Mouse (Mus musculus) lung, postnatal 0 days (tissue): ENCODE measurements at regions not wholly inside any gene's neighbourhood (a gene's known extent, or its start where the extent isn't known, plus 50 kb on each side); places are given as distances from the start of the nearest gene placed in this dataset.

Experiments used
- ATAC-seq: fragments of 200-750 bp; cut with Nextera tagmentation; 2 replicates; pipeline ENCODE4 v1.8.0; 2017; ENCODE audit warnings: moderate library complexity
- DNase-seq: peaks from one replicate; pipeline ENCODE4 v3.0.0-alpha.2; 2016; ENCODE audit warnings: low spot score
- H3K27ac ChIP-seq: fragments of 300-500 bp; sonication (generic); 2 replicates; pipeline ENCODE4 v1.5.1; 2014; ENCODE audit warnings: antibody characterized with exemption, mild to moderate bottlenecking, low read length, mixed read lengths
- H3K27me3 ChIP-seq: fragments of 300-500 bp; sonication (generic); replicated peaks from 2 replicates; pipeline ENCODE4 v1.6.1; 2014; ENCODE audit warnings: low read length, mixed read lengths; ENCODE audit not compliant: insufficient read depth
- H3K36me3 ChIP-seq: fragments of 300-500 bp; sonication (generic); 2 replicates; pipeline ENCODE4 v1.6.1; 2014; ENCODE audit warnings: low read length, mixed read lengths; ENCODE audit not compliant: insufficient read depth
- H3K4me1 ChIP-seq: fragments of 300-500 bp; sonication (generic); 2 replicates; pipeline ENCODE4 v1.6.1; 2014; ENCODE audit warnings: antibody characterized with exemption, low read depth, low read length, mixed read lengths; ENCODE audit not compliant: insufficient read depth
- H3K4me2 ChIP-seq: fragments of 300-500 bp; sonication (generic); replicated peaks from 2 replicates; pipeline ENCODE4 v1.6.1; 2014; ENCODE audit warnings: low read depth, mild to moderate bottlenecking, low read length, moderate library complexity, mixed read lengths
- H3K4me3 ChIP-seq: fragments of 300-500 bp; sonication (generic); 2 replicates; pipeline ENCODE4 v1.5.1; 2014; ENCODE audit warnings: low read depth, low read length
- H3K9ac ChIP-seq: fragments of 300-500 bp; sonication (generic); replicated peaks from 2 replicates; pipeline ENCODE4 v1.6.1; 2014; ENCODE audit warnings: low read depth, mild to moderate bottlenecking
- H3K9me3 ChIP-seq: fragments of 300-500 bp; sonication (generic); 2 replicates; pipeline ENCODE4 v1.6.1; 2016; ENCODE audit warnings: low read length, mixed read lengths
- CTCF ChIP-seq: IDR thresholded peaks from 2 replicates; pipeline ENCODE4 v1.5.1; 2016; ENCODE audit warnings: antibody characterized with exemption, mild to moderate bottlenecking
- EP300 ChIP-seq: IDR thresholded peaks from 2 replicates; pipeline ENCODE4 v1.6.1; 2016; ENCODE audit warnings: antibody characterized with exemption, mild to moderate bottlenecking, control low read depth
- WGBS: fragments of 180-500 bp; shearing (Covaris S2); extraction: QIAGEN DNeasy Blood & Tissue Kit; methylation state at CpG from one replicate; pipeline ENCODE4 v1.1.7; 2014; 5-methylcytosine and 5-hydroxymethylcytosine counted together

GRCm38 (mm10) chr1:129219098-129219497, 54.0 kb upstream of the Thsd7b start:
- DNase-seq (no peak), ATAC-seq (no peak)
- TF ChIP-seq CTCF (no peak), EP300 (no peak)
- Histone ChIP-seq H3K9ac (no peak overlapping the region), H3K36me3 (no peaks in the 10 kb centered on the region), H3K4me3 (no peak overlapping the region), H3K27ac (no peak overlapping the region), H3K27me3 (no peaks in the 10 kb centered on the region), H3K4me1 (no peaks in the 10 kb centered on the region), H3K4me2 (no peak overlapping the region), H3K9me3 (no peaks in the 10 kb centered on the region)
- WGBS, result 72% methylated on average over 2 of the region's 2 CpGs

DNA sequence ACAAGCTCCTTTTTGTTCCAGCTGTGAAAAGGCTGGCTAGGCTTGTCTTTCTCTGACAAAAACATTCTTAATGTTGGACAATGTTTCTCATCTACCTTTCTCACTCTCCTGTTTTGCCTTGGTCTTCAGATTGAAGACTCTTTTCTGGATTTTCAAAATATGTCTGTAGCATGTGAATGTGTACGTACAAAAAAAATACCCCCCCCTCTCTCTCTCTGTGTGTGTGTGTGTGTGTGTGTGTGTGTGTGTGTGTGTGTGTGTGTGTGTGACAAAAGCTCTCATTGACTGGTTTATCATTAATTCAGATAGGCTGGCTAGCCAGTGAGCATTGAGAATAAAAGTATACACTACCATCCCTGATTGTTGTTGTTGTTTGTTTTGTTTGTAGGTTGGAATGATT, 64.3 kb upstream of the Thsd7b start:
- DNase-seq, result no peak
- Histone ChIP-seq H3K4me3 (no peak overlapping the region), H3K27me3 (no peaks in the 10 kb centered on the region), H3K4me1 (no peaks in the 10 kb centered on the region), H3K4me2 (no peak overlapping the region), H3K27ac (no peak overlapping the region), H3K36me3 (no peaks in the 10 kb centered on the region), H3K9me3 (no peaks in the 10 kb centered on the region), H3K9ac (no peak overlapping the region)
- TF ChIP-seq EP300 (no peak), CTCF (no peak)
- WGBS, result 75% methylated on average over 1 of the region's 1 CpGs
- ATAC-seq, result no peak

DNA sequence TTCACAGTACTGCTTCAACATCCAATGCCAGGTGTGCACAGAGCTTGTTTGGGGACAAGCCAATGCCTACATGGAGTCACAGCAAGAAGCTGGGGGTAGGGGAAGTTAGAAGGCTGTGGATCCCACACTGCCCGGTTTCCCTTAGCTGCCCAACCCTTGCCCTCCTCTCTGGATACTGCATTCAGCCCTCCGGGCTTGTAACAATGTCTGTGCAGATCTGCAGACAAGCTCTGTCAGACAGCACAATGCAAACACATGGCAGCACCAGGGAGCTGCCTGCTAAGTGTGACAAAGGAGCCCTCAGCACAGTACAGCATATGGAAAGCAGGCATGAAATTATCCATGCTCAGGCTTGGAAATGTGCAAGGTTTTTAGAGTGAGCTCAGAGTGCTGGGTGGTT, 64.7 kb upstream of the Thsd7b start:
- H3K4me2 ChIP-seq, result no peak overlapping the region
- WGBS, result 52% methylated on average over 2 of the region's 2 CpGs
- ATAC-seq (no peak), DNase-seq (no peak)
- H3K27ac ChIP-seq, result no peak overlapping the region
- no peaks in the 10 kb centered on the region for H3K27me3 ChIP-seq
- H3K36me3 ChIP-seq, result no peaks in the 10 kb centered on the region
- H3K4me1 ChIP-seq, result no peaks in the 10 kb centered on the region
- H3K4me3 ChIP-seq, result no peak overlapping the region
- no peaks in the 10 kb centered on the region for H3K9me3 ChIP-seq
- H3K9ac ChIP-seq, result no peak overlapping the region
- TF ChIP-seq EP300, result no peak

DNA sequence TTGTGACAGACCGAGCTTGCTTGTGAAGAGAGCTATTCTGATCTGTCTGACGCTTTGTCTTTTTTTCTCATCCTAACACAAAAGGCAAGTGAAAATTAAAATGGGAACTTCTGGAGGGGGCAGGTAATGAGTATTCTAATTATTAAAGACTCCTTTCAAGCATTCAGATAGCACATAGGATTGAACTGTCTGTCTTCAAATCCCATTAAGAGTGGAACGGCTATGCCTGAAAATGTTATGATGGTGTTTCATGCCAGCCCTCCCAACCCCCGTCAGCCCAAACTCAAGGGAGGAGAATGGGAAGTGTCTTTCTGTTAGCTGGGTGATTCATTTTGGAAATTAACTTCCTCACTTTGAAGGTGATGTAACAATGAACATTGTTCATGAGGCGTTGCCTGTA, 65.4 kb upstream of the Thsd7b start:
- TF ChIP-seq CTCF (no peak), EP300 (no peak)
- no peak overlapping the region for H3K4me3 ChIP-seq
- ATAC-seq (no peak), DNase-seq (no peak)
- H3K4me1 ChIP-seq, result no peaks in the 10 kb centered on the region
- no peaks in the 10 kb centered on the region for H3K36me3 ChIP-seq
- no peak overlapping the region for H3K4me2 ChIP-seq
- no peak overlapping the region for H3K27ac ChIP-seq
- H3K9ac ChIP-seq, result no peak overlapping the region
- 79% methylated on average over 5 of the region's 5 CpGs for WGBS
- H3K27me3 ChIP-seq, result no peaks in the 10 kb centered on the region
- no peaks in the 10 kb centered on the region for H3K9me3 ChIP-seq

DNA sequence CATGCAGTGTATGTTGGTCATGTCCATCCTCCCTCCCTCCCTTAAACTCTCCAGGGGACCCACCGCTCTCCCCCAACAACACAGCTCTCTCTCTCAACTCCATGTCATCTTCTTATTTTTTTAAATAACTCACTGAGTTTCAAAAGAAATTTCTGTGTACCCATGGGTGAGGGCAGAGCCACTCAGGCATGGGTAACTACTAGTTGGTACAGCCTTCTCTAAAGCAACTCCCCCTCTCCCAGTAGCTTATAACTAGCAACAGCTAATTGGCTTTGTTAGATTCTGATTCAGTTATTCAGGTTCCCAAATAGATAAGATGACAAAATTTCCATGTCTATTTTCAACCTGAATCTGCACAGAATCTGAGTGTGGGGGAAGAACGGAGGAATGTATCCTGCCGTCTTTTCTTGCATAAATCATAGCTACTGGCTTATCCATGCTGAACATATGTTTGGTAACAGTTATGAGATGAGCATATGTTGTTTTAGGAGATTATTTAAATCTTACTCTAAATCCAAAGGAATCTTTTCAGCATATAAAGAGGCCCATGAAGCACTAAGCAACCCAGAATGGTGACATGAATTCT, 92.8 kb upstream of the Thsd7b start:
- WGBS, result 83% methylated on average over 3 of the region's 3 CpGs
- Histone ChIP-seq H3K9me3 (no peaks in the 10 kb centered on the region), H3K4me3 (no peak overlapping the region), H3K36me3 (no peaks in the 10 kb centered on the region), H3K27me3 (no peaks in the 10 kb centered on the region), H3K27ac (no peak overlapping the region), H3K9ac (no peak overlapping the region), H3K4me2 (no peak overlapping the region), H3K4me1 (no peaks in the 10 kb centered on the region)
- DNase-seq (no peak), ATAC-seq (no peak)
- TF ChIP-seq CTCF (no peak), EP300 (no peak)

GRCm38 (mm10) chr1:129169936-129170335, 103.2 kb upstream of the Thsd7b start:
- TF ChIP-seq EP300 (no peak), CTCF (no peak)
- 69% methylated on average over 8 of the region's 8 CpGs for WGBS
- Histone ChIP-seq H3K9ac (no peak overlapping the region), H3K27ac (no peak overlapping the region), H3K4me3 (no peak overlapping the region), H3K36me3 (no peaks in the 10 kb centered on the region), H3K9me3 (no peaks in the 10 kb centered on the region), H3K4me1 (no peaks in the 10 kb centered on the region), H3K4me2 (no peak overlapping the region), H3K27me3 (no peaks in the 10 kb centered on the region)
- DNase-seq, result no peak
- ATAC-seq, result no peak

- H3K9me3 ChIP-seq, result no peaks in the 10 kb centered on the region
- H3K4me3 ChIP-seq, result no peak overlapping the region
- no peak for TF ChIP-seq CTCF
- TF ChIP-seq EP300, result no peak
- no peak overlapping the region for H3K9ac ChIP-seq
- ATAC-seq, result no peak; the same call in 1 of the 2 replicates
- no peaks in the 10 kb centered on the region for H3K27me3 ChIP-seq
- H3K36me3 ChIP-seq, result no peaks in the 10 kb centered on the region
- no peak overlapping the region for H3K4me2 ChIP-seq
- WGBS, result 59% methylated on average over 1 of the region's 1 CpGs
- peak; percentile 14 for DNase-seq
- H3K4me1 ChIP-seq, result no peaks in the 10 kb centered on the region
- H3K27ac ChIP-seq, result no peak overlapping the region
Measured at GRCm38 (mm10) chr1:129150643-129151042, 122.5 kb upstream of the Thsd7b start.
